Mouse (Mus musculus): ENCODE data around the gene Fry.
A peak's percentile ranks its signal among the peaks of the same experiment; 100 is the strongest.
"Not testable (repeated sequence)": the region's sequence is repeated elsewhere in the genome, so short reads cannot be mapped to it uniquely, and the experiment has no call there.

Gene Fry

GRCm38 (mm10) chr5:150466132-150466531, 347.7 kb downstream of the Fry start:
- DNase-seq, result peak; percentile 91

GRCm38 (mm10) chr5:150468431-150468830, 350.0 kb downstream of the Fry start:
- peak; percentile 37 for DNase-seq

- DNase-seq, result no peak
Observed at GRCm38 (mm10) chr5:150477364-150477763, 358.9 kb downstream of the Fry start.

DNA sequence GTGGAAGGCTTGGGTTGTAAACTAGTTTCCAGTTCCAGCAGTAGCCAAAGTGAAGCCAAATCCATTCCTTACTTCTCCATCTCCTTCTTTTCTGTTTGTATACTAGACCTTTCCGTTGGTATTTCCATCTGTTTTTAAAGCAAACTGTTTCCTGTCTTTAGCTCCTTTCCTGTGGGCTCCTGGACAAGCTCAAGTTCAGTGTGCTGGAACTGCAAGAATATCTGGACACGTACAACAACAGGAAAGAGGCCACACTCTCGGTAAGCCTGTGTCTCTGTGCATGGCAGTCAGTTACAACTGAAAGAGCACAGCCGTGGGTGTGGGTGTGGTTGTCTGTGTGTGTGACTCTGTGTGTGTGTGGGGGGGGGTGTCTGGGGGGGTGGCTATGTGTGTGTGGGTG, 360.2 kb downstream of the Fry start:
- peak; percentile 27 for DNase-seq

DNA sequence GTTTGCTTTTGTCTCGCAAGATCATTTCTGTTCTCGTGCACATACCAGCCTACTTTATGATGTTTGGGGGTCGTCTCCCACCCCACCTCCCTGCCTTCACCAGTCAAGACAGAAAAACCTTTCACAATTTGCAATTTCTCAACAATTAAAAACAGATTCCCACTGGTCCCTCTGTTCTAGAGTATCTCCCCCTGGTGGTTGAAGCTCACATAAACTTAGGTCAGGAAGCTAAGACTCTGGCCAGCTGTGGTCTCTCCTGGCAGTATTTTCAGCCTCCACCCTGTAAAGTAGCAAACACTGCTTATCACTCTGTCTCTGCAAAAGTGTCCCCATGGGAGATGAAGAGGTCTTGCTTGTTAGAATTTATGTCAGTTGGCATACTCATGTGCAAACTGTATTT, 366.8 kb downstream of the Fry start:
- peak; percentile 76 for DNase-seq

- no peak for DNase-seq
Observed at GRCm38 (mm10) chr5:150490285-150490684, 371.8 kb downstream of the Fry start.

DNA sequence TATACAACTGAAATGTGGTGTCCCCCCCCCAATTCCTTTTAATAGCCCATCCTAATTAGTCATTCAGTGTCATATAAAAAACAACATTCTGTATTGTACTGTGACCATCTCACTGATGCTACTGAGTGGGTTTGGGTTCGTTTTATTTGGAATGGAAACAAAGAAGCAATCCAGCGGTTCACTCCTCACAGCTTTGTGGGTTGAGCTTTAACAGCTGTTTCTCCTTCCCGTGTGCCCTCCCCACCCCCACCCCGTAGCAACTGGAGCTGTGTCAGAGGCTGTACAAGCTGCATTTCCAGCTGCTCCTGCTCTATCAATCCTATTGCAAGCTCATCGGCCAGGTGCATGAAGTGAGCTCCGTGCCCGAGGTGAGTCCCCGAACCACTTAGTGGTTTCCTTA, 372.4 kb downstream of the Fry start:
- no peak for DNase-seq

DNA sequence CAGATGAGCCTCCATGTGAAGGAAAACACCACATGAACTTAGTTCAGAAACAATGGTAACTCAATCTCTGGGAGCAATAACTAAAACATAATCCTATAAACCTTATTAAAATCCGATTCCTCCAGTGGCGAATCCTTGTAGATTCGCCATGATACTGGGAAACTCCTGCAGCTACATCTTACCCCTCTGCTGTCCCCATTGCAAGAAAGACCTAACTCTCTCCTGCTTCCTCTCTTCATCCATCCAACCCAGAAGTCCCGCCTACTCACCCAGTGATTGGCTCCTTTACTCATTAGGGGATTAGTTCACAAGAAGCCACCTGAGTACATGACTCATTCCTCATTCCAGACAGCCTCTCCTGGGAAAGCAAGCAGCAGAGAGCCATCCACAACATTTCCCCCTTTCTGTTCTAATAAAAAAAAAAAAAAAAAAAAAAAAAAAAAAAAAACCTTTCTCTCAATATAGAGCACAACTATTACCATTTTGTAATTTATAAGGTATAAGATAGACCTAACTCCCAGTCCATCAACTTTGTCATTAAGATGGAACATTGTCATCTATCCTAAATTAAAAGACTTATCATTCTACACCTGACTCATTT, 373.2 kb downstream of the Fry start:
- not testable (repeated sequence) for DNase-seq

- DNase-seq, result peak; percentile 60
Observed at GRCm38 (mm10) chr5:150495792-150496191, 377.3 kb downstream of the Fry start.

- DNase-seq, result no peak
Observed at GRCm38 (mm10) chr5:150510451-150511225, 392.2 kb downstream of the Fry start.

DNA sequence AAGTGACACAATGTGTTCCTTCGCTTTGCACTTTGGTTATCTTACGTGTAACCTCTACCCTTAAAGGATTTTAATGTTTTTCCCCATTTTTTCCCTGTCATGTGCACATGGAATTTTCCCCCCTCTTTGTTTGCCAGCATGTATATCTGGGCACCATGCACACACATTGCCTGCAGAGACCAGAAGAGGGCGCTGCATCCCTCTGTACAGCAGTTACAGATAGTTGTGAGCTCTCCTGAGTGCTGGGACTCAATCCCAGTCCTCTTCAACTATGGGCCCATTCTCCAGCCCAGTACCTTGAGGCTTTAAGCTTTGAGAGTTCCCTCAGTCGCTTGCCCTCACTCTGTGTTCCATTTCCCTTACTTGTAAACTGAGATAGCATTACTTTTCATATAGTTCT, 394.8 kb downstream of the Fry start:
- no peak for DNase-seq

- no peak for DNase-seq
Observed at GRCm38 (mm10) chr5:150514027-150514426, 395.6 kb downstream of the Fry start.

DNA sequence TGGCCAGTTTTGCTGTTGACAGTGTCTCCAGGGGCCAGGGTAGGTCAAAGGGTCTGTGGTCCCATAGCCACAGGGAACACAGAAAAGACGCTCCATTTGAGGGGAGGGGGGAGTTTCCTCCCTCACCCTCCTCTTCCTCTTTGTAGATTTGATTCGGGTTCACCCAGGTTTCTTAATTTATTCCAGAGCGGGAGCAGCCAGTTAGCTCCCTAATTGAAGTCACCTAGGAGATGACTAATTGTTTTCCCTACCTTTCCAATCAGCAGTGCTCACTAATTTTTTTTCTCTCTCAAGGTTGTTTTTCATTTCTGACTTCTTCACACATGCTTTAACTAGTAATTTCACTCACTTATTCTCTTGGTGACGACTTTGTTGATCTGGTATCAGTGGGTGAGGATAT, 399.6 kb downstream of the Fry start, which contains the start of gene Zar1l:
Gene Zar1l, minus strand, starts transcription at position 101 of the 400 bp plus-strand sequence.
- no peak for DNase-seq

GRCm38 (mm10) chr5:150519551-150519950, 401.1 kb downstream of the Fry start:
- DNase-seq, result no peak

DNA sequence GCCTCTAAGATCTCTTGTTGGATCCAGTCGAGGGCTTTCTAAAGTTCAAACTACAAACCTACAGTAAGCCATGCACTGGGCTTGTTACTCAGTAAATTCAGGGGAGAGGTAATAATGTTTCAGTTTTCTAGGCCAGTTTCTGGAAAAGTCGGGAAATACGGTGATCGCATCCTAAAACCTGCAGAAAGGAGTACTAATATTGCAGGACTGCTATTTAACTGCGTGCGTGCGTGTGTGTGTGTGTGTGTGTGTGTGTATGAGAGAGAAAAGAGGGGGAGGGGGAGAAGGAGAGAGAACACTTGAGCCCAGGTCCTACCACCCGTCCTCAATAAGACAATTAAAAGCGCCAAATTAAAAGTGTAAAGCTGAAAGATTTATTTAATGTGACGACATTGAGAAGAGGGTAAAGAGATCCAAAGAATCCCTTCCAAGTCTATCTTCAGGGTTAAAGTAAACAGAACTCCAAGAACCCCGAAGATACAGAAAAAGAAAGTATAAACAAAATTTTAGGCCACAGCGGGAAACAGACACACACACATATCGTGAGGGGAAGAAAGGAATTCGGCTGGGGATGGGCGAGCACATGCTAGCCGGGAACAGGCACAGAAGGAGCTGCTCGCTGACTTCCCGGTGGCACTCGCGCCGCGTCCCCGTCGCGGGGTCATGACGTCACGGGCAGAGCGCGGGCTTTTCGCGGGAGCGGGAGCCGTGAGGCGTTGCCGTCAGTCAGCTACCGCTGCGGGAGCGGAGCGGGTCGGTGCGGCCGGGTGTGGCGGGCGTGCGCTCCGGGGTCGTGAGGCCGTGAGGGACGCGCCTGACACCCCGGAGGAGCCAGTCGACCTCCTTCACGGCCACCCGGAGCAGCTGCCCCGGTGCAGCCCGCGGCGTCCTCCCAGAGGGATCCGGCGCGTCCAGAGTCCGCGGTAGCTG, 403.8 kb downstream of the Fry start, which contains the start of gene Brca2:
Gene Brca2, plus strand, starts transcription at position 694 of the 930 bp plus-strand sequence.
- peak; percentile 95 for DNase-seq

DNA sequence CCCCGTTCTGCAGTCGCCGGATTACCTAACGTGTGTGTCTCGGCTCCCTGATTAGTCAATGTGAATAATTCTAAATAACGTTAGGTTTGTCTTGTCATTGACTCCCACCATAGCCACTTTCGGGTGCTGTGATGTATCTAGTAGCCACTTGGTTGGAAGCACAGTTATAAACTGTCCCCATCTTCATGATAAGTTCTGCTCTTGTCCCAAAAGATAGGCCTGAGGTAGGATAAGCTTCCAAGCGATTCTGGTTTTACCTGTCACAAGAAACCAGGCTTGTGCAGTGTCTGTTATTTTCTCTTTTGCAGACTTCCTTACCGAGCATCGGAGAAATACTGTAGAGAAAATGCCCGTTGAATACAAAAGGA, 404.4 kb downstream of the Fry start:
- DNase-seq, result no peak

DNA sequence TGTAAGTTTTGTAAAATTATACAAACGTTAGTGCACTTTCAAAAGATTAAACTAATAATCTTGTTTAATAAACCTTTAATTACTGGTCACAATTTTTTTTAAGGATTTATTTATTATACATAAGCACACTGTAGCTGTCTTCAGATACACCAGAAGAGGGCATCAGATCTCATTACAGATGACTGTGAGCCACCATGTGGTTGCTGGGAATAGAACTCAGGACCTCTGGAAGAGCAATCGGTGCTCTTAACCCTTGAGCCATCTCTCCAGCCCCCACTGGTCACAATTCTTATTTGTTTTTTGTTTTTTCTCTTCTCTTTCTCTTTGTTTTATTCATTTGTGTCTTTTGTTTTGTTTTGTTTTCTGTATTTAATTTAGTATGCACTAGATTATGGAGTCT, 406.8 kb downstream of the Fry start:
- no peak for DNase-seq

DNA sequence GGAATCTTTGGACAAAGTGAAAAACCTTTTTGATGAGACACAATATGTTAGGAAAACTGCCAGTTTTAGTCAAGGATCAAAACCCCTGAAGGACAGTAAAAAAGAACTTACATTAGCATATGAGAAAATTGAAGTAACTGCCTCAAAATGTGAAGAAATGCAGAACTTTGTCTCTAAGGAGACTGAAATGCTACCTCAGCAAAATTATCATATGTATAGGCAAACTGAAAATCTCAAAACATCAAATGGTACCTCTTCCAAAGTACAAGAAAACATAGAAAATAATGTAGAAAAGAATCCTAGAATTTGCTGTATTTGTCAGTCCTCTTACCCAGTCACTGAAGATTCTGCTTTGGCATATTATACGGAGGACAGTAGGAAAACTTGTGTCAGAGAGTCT, 422.9 kb downstream of the Fry start:
- no peak for DNase-seq

- no peak for DNase-seq
Observed at GRCm38 (mm10) chr5:150543184-150543583, 424.7 kb downstream of the Fry start.

Measured in kidney, postnatal 10 days (tissue).